Mouse (Mus musculus) bone marrow macrophage, adult 2 months (primary cell): ENCODE measurements around the gene Wasl. TPM values are rescaled to one million over a fixed set of nuclear protein-coding genes. Genes with fewer than 3 reads are reported as not detected.

Experiments used
- H3K27ac ChIP-seq: 2 replicates; pipeline ENCODE4 v1.5.1; 2012; ENCODE audit warnings: low read depth, low read length; ENCODE audit not compliant: insufficient read depth
- H3K4me1 ChIP-seq: 2 replicates; pipeline ENCODE4 v1.6.1; 2012; ENCODE audit warnings: low read length; ENCODE audit not compliant: control insufficient read depth, insufficient read depth
- H3K4me3 ChIP-seq: 2 replicates; pipeline ENCODE4 v1.5.1; 2012; ENCODE audit warnings: mild to moderate bottlenecking, low read length, moderate library complexity; ENCODE audit not compliant: insufficient read depth
- CTCF ChIP-seq: IDR thresholded peaks from 2 replicates; pipeline ENCODE4 v1.5.1; 2012; ENCODE audit warnings: low read depth, mild to moderate bottlenecking, low read length, moderate library complexity
- POLR2A ChIP-seq: IDR thresholded peaks from 2 replicates; pipeline ENCODE4 v1.6.1; 2012; ENCODE audit warnings: mild to moderate bottlenecking, low read depth, low read length, borderline replicate concordance
- polyA plus RNA-seq: library from polyadenylated mRNA; stranded (reverse); fragments of >200 nt; gene quantifications from 2 replicates; pipeline ENCODE4 v1.2.4, GENCODE M21; 2012; ENCODE audit not compliant: missing spikeins, insufficient read depth, insufficient read length

The Wasl gene
- polyA plus RNA-seq = 18.5 and 18.7 TPM in 2 replicates

GRCm38 (mm10) chr6:24664867-24665458, at the start of gene Wasl:
Wasl (minus strand) TSS chr6:24665009.
- peaks cover 10% of the 10 kb centered on the region for H3K4me1 ChIP-seq
- TF ChIP-seq POLR2A (no peak), CTCF (no peak)
- H3K4me3 ChIP-seq = peak within 1 kb of the TSS; percentile 73
- H3K27ac ChIP-seq = peak within 1 kb of the TSS; percentile 74

- Histone ChIP-seq H3K4me1 (0 out of 2 replicates have a peak, but pooled peaks cover 3% of the 10 kb centered on the region), H3K27ac (no peak overlapping the region), H3K4me3 (no peak overlapping the region)
- no peak for TF ChIP-seq POLR2A
- no peak for TF ChIP-seq CTCF
Measured at GRCm38 (mm10) chr6:24707499-24707898, 42.7 kb upstream of the Wasl start.

GRCm38 (mm10) chr6:24707090-24707489, 42.3 kb upstream of the Wasl start:
- 0 out of 2 replicates have a peak, but pooled peaks cover 3% of the 10 kb centered on the region for H3K4me1 ChIP-seq
- H3K27ac ChIP-seq = no peak overlapping the region
- no peak overlapping the region for H3K4me3 ChIP-seq
- no peak for TF ChIP-seq POLR2A
- no peak for TF ChIP-seq CTCF

GRCm38 (mm10) chr6:24697216-24697615, 32.4 kb upstream of the Wasl start:
- TF ChIP-seq POLR2A (no peak), CTCF (no peak)
- Histone ChIP-seq H3K27ac (no peak overlapping the region), H3K4me3 (no peak overlapping the region), H3K4me1 (no peaks in the 10 kb centered on the region)

- no peaks in the 10 kb centered on the region for H3K4me1 ChIP-seq
- no peak for TF ChIP-seq CTCF
- H3K4me3 ChIP-seq = no peak overlapping the region
- H3K27ac ChIP-seq = no peak overlapping the region
Measured at GRCm38 (mm10) chr6:24696117-24696516, 31.3 kb upstream of the Wasl start.

GRCm38 (mm10) chr6:24694455-24695410, 29.9 kb upstream of the Wasl start:
- TF ChIP-seq POLR2A (no peak), CTCF (no peak)
- Histone ChIP-seq H3K4me3 (no peak overlapping the region), H3K27ac (no peak overlapping the region), H3K4me1 (no peaks in the 10 kb centered on the region)

- H3K4me3 ChIP-seq = no peak overlapping the region
- no peak for TF ChIP-seq CTCF
- TF ChIP-seq POLR2A = no peak
- H3K4me1 ChIP-seq = no peaks in the 10 kb centered on the region
- H3K27ac ChIP-seq = no peak overlapping the region
Measured at GRCm38 (mm10) chr6:24687871-24688270, 23.1 kb upstream of the Wasl start.

GRCm38 (mm10) chr6:24683113-24683512, 18.3 kb upstream of the Wasl start:
- Histone ChIP-seq H3K27ac (no peak overlapping the region), H3K4me1 (no peaks in the 10 kb centered on the region), H3K4me3 (no peak overlapping the region)
- no peak for TF ChIP-seq CTCF
- no peak for TF ChIP-seq POLR2A

GRCm38 (mm10) chr6:24667829-24668228, 3.0 kb upstream of the Wasl start:
- H3K4me1 ChIP-seq = no peaks in the 10 kb centered on the region
- no peak overlapping the region for H3K4me3 ChIP-seq
- no peak overlapping the region for H3K27ac ChIP-seq
- no peak for TF ChIP-seq CTCF
- no peak for TF ChIP-seq POLR2A

GRCm38 (mm10) chr6:24666248-24666647, 1.4 kb upstream of the Wasl start:
- H3K27ac ChIP-seq = no peak overlapping the region
- TF ChIP-seq CTCF = no peak
- no peak for TF ChIP-seq POLR2A
- H3K4me1 ChIP-seq = peaks cover 5% of the 10 kb centered on the region
- no peak overlapping the region for H3K4me3 ChIP-seq
